8 mouse cellular contexts compared by ENCODE assay signal in genomic region chr1:89931120-89931519, GRCm38 (mm10). TPM values are rescaled to one million over a fixed set of nuclear protein-coding genes. Genes with fewer than 3 reads are reported as not detected.
DNase-seq lines count a peak whose midpoint lies in the region; ATAC-seq lines count a peak whose summit lies in the region.

TSS of gene Gbx2 (minus strand) at chr1:89931179.

- H3K4me1 ChIP-seq in embryonic facial prominence, embryonic 15.5 days: peaks cover 59% of the 10 kb centered on the region
- H3K4me1 ChIP-seq in intestine, embryonic 14.5 days (replicated peaks; ENCODE audit: control insufficient read depth, insufficient read depth, low read length): peaks cover 15% of the 10 kb centered on the region
- peaks cover 14% of the 10 kb centered on the region for H3K4me1 ChIP-seq in liver, embryonic 15.5 days (replicated peaks)
- peaks cover 18% of the 10 kb centered on the region for H3K4me1 ChIP-seq in neural tube, embryonic 14.5 days (ENCODE audit: control insufficient read depth, insufficient read depth, low read length)

- peak within 1 kb of the TSS; percentile 74 for H3K4me2 ChIP-seq in embryonic facial prominence, embryonic 15.5 days (replicated peaks)
- H3K4me2 ChIP-seq in intestine, embryonic 14.5 days (ENCODE audit: low read length): peak within 1 kb of the TSS; percentile 64
- H3K4me2 ChIP-seq in liver, embryonic 15.5 days: peak within 1 kb of the TSS; percentile 64
- peak within 1 kb of the TSS; percentile 78 for H3K4me2 ChIP-seq in neural tube, embryonic 14.5 days (ENCODE audit: low read depth, low read length)

- H3K27me3 ChIP-seq in embryonic facial prominence, embryonic 15.5 days: peaks cover 99% of the 10 kb centered on the region
- peaks cover 100% of the 10 kb centered on the region for H3K27me3 ChIP-seq in intestine, embryonic 14.5 days (replicated peaks; ENCODE audit: control insufficient read depth, insufficient read depth, low read length)
- peaks cover 99% of the 10 kb centered on the region for H3K27me3 ChIP-seq in liver, embryonic 15.5 days
- peaks cover 19% of the 10 kb centered on the region for H3K27me3 ChIP-seq in neural tube, embryonic 14.5 days (ENCODE audit: control insufficient read depth, insufficient read depth, low read length)

- ATAC-seq in embryonic facial prominence, embryonic 15.5 days (ENCODE audit: insufficient number of reproducible peaks, low FRiP score, low TSS enrichment, low read depth): peak; percentile 25; the same call in 1 of the 2 replicates
- ATAC-seq in intestine, embryonic 14.5 days (replicated peaks; ENCODE audit: low FRiP score, low TSS enrichment, low read depth): peak; percentile 72
- no peak; the same call in 1 of the 2 replicates for ATAC-seq in liver, embryonic 15.5 days (ENCODE audit: insufficient read depth)
- ATAC-seq in neural tube, embryonic 14.5 days (ENCODE audit: low read depth): peak; percentile 81

- H3K9ac ChIP-seq in embryonic facial prominence, embryonic 15.5 days: no peak within 1 kb of the TSS
- H3K9ac ChIP-seq in intestine, embryonic 14.5 days (ENCODE audit: low read length): no peak within 1 kb of the TSS; the same call in 1 of the 2 replicates
- no peak within 1 kb of the TSS for H3K9ac ChIP-seq in liver, embryonic 15.5 days
- H3K9ac ChIP-seq in neural tube, embryonic 14.5 days (replicated peaks; ENCODE audit: low read depth, low read length): peak within 1 kb of the TSS; percentile 61

- peak; percentile 79 for DNase-seq in left cerebral cortex, postnatal 4 days
- DNase-seq in left cerebral cortex, postnatal 25 days (ENCODE audit: low spot score in 2 of 2): no peak
- DNase-seq in intestine, embryonic 14.5 days (ENCODE audit: low spot score): peak; percentile 85
- no peak for DNase-seq in left cerebral cortex, adult 11 months (ENCODE audit: low spot score)
- no peak for DNase-seq in urinary bladder, postnatal 25 days (ENCODE audit: low spot score)

- peak within 1 kb of the TSS; percentile 42 for H3K4me3 ChIP-seq in embryonic facial prominence, embryonic 15.5 days (replicated peaks)
- peak within 1 kb of the TSS; percentile 42 for H3K4me3 ChIP-seq in intestine, embryonic 14.5 days (ENCODE audit: low read depth, low read length)
- peak within 1 kb of the TSS; percentile 42 for H3K4me3 ChIP-seq in liver, embryonic 15.5 days (replicated peaks)
- H3K4me3 ChIP-seq in neural tube, embryonic 14.5 days (ENCODE audit: low read depth, low read length): peak within 1 kb of the TSS; percentile 54

- intact Hi-C loops in left cerebral cortex, postnatal 4 days (cut with DNase I): no loop called here
- intact Hi-C loops in left cerebral cortex, postnatal 25 days (cut with DNase I): no loop called here

- H3K36me3 ChIP-seq in embryonic facial prominence, embryonic 15.5 days: no peaks in the 10 kb centered on the region
- no peaks in the 10 kb centered on the region for H3K36me3 ChIP-seq in intestine, embryonic 14.5 days (ENCODE audit: control insufficient read depth, insufficient read depth, low read length)
- H3K36me3 ChIP-seq in liver, embryonic 15.5 days (replicated peaks): no peaks in the 10 kb centered on the region
- H3K36me3 ChIP-seq in neural tube, embryonic 14.5 days (ENCODE audit: control insufficient read depth, insufficient read depth, low read length): no peaks in the 10 kb centered on the region

- WGBS in embryonic facial prominence, embryonic 15.5 days: under 1% methylated on average over 33 of the region's 33 CpGs
- under 1% methylated on average over 33 of the region's 33 CpGs for WGBS in intestine, embryonic 14.5 days
- 2% methylated on average over 33 of the region's 33 CpGs for WGBS in liver, embryonic 15.5 days (ENCODE audit: insufficient replicate concordance)
- WGBS in neural tube, embryonic 14.5 days: under 1% methylated on average over 27 of the region's 33 CpGs

- H3K27ac ChIP-seq in embryonic facial prominence, embryonic 15.5 days (replicated peaks): no peak within 1 kb of the TSS
- no peak within 1 kb of the TSS for H3K27ac ChIP-seq in intestine, embryonic 14.5 days (ENCODE audit: low read depth)
- no peak within 1 kb of the TSS for H3K27ac ChIP-seq in liver, embryonic 15.5 days (replicated peaks)
- H3K27ac ChIP-seq in neural tube, embryonic 14.5 days (ENCODE audit: low read depth, low read length): peak within 1 kb of the TSS; percentile 16

- no peaks in the 10 kb centered on the region for H3K9me3 ChIP-seq in embryonic facial prominence, embryonic 15.5 days (replicated peaks)
- H3K9me3 ChIP-seq in intestine, embryonic 14.5 days (ENCODE audit: control insufficient read depth, low read length): no peaks in the 10 kb centered on the region
- H3K9me3 ChIP-seq in liver, embryonic 15.5 days (replicated peaks): no peaks in the 10 kb centered on the region
- H3K9me3 ChIP-seq in neural tube, embryonic 14.5 days (ENCODE audit: control insufficient read depth, low read length): no peaks in the 10 kb centered on the region

RNA-seq across cellular contexts. Expression of gene Gbx2, which starts in this region (rescaled TPM):
- total RNA-seq in left cerebral cortex, postnatal 4 days (2021): under 1 TPM; 0.28 to 0.95 TPM
- under 1 TPM in 1 of 2 experiments, not detected in 1; 0.44 TPM for total RNA-seq in left cerebral cortex, postnatal 25 days (2021)
- 0.28 and 0.29 TPM in 2 replicates for polyA plus RNA-seq in embryonic facial prominence, embryonic 15.5 days (2015; fragmentation: Nextera tagmentation; extraction: Ambion mirVana)
- polyA plus RNA-seq in intestine, embryonic 14.5 days (2014; fragmentation: Nextera tagmentation; extraction: Ambion mirVana): 0.20 TPM in 1 of 2 replicates, not detected in the other
- polyA plus RNA-seq in liver, embryonic 15.5 days (2015; fragmentation: Nextera tagmentation; extraction: Ambion mirVana): 0.50 and 0.67 TPM in 2 replicates
- 25.4 and 30.9 TPM in 2 replicates for polyA plus RNA-seq in neural tube, embryonic 14.5 days (2014; fragmentation: Nextera tagmentation; extraction: Ambion mirVana)

Comparison
In these comparisons a context has a peak if more than half of its experiments do, and no peak if none do; other contexts are left out.
1. RNA of gene Gbx2 (polyA plus RNA-seq): 25.4 to 30.9 TPM in neural tube, embryonic 14.5 days; 0.50 to 0.67 TPM in liver, embryonic 15.5 days, 0.28 to 0.29 TPM in embryonic facial prominence, embryonic 15.5 days and 0.20 TPM in intestine, embryonic 14.5 days; every median in the first group is over 10 times any median in the second.
2. Peak in DNase-seq in left cerebral cortex, postnatal 4 days; RNA of the gene not detected or under 1 TPM.
3. Peak in ATAC-seq, H3K4me3 ChIP-seq and H3K4me2 ChIP-seq in embryonic facial prominence, embryonic 15.5 days; RNA of the gene not detected or under 1 TPM.
4. Peak in DNase-seq, ATAC-seq, H3K4me3 ChIP-seq and H3K4me2 ChIP-seq in intestine, embryonic 14.5 days; RNA of the gene not detected or under 1 TPM.
5. Peak in every context shown above with its lines, with median percentiles within 50 percentile points of each other: H3K4me2 ChIP-seq and H3K4me3 ChIP-seq.